Mouse (Mus musculus): Measurements from ENCODE around the gene Prl3b1. TPM values are rescaled to one million over a fixed set of nuclear protein-coding genes. Genes with fewer than 3 reads are reported as not detected.

The Prl3b1 gene
- polyA plus RNA-seq (2012; fragmentation: generic; extraction: Trizol), result not detected
- long read RNA-seq, experiment 1, result 0 reads
- long read RNA-seq, experiment 2, result 0 reads

- Histone ChIP-seq H3K79me2 (ENCODE audit: control insufficient read depth, insufficient read depth) (no peaks in the 10 kb centered on the region), H3K79me3 (ENCODE audit: low read depth) (no peaks in the 10 kb centered on the region), H3K4me3 (ENCODE audit: insufficient read depth, poor library complexity, severe bottlenecking) (no peak within 1 kb of the TSS), H3K27me3 (ENCODE audit: control insufficient read depth, insufficient read depth, insufficient read length) (no peaks in the 10 kb centered on the region), H3K36me3 (ENCODE audit: control insufficient read depth, insufficient read depth) (no peaks in the 10 kb centered on the region), H3ac (ENCODE audit: control insufficient read depth, insufficient read length, low read depth) (no peak within 1 kb of the TSS)
- no peak for TF ChIP-seq FOSL1 (IDR thresholded peaks at IDR 0.05; ENCODE audit: insufficient read depth, low read length, poor library complexity, severe bottlenecking)
- no peak for TF ChIP-seq CTCF (IDR thresholded peaks at IDR 0.05; ENCODE audit: control insufficient read depth, insufficient read depth, insufficient read length)
- no peak for TF ChIP-seq USF1 (IDR thresholded peaks at IDR 0.05; ENCODE audit: low read depth)
- no peak for TF ChIP-seq MAX (IDR thresholded peaks at IDR 0.05)
- TF ChIP-seq MYOG (IDR thresholded peaks at IDR 0.05; ENCODE audit: control insufficient read depth, extremely low read depth, insufficient read length), result no peak
- TF ChIP-seq CEBPB (IDR thresholded peaks at IDR 0.05; ENCODE audit: low read depth), result no peak
- TF ChIP-seq MYOD1 (IDR thresholded peaks at IDR 0.05; ENCODE audit: control insufficient read depth, insufficient read length, low read depth), result no peak
Observed at GRCm38 (mm10) chr13:27241547-27241946, at the start of gene Prl3b1. Gene Prl3b1 (plus strand): TSS chr13:27241847.

GRCm38 (mm10) chr13:27196359-27196758, 45.3 kb upstream of the Prl3b1 start, which contains the start of gene Prl3c1:
Gene Prl3c1 (plus strand): TSS chr13:27196659.
- Histone ChIP-seq H3K4me3 (ENCODE audit: insufficient read depth, poor library complexity, severe bottlenecking) (no peak within 1 kb of the TSS), H3K79me2 (ENCODE audit: control insufficient read depth, insufficient read depth) (no peaks in the 10 kb centered on the region), H3K27me3 (ENCODE audit: control insufficient read depth, insufficient read depth, insufficient read length) (no peaks in the 10 kb centered on the region), H3ac (ENCODE audit: control insufficient read depth, insufficient read length, low read depth) (no peak within 1 kb of the TSS), H3K79me3 (ENCODE audit: low read depth) (no peaks in the 10 kb centered on the region), H3K36me3 (ENCODE audit: control insufficient read depth, insufficient read depth) (no peaks in the 10 kb centered on the region)
- no peak for TF ChIP-seq MYOG (IDR thresholded peaks at IDR 0.05; ENCODE audit: control insufficient read depth, extremely low read depth, insufficient read length)
- TF ChIP-seq MYOD1 (IDR thresholded peaks at IDR 0.05; ENCODE audit: control insufficient read depth, insufficient read length, low read depth), result no peak
- no peak for TF ChIP-seq FOSL1 (IDR thresholded peaks at IDR 0.05; ENCODE audit: insufficient read depth, low read length, poor library complexity, severe bottlenecking)
- TF ChIP-seq MAX (IDR thresholded peaks at IDR 0.05), result no peak
- no peak for TF ChIP-seq CEBPB (IDR thresholded peaks at IDR 0.05; ENCODE audit: low read depth)
- TF ChIP-seq USF1 (IDR thresholded peaks at IDR 0.05; ENCODE audit: low read depth), result no peak
- TF ChIP-seq CTCF (IDR thresholded peaks at IDR 0.05; ENCODE audit: control insufficient read depth, insufficient read depth, insufficient read length), result no peak

- no peaks in the 10 kb centered on the region for H3K79me3 ChIP-seq (ENCODE audit: low read depth)
- no peaks in the 10 kb centered on the region for H3K79me2 ChIP-seq (ENCODE audit: control insufficient read depth, insufficient read depth)
- H3ac ChIP-seq (ENCODE audit: control insufficient read depth, insufficient read length, low read depth), result no peak within 1 kb of the TSS
- no peaks in the 10 kb centered on the region for H3K36me3 ChIP-seq (ENCODE audit: control insufficient read depth, insufficient read depth)
- H3K4me3 ChIP-seq (ENCODE audit: insufficient read depth, poor library complexity, severe bottlenecking), result no peak within 1 kb of the TSS
- no peaks in the 10 kb centered on the region for H3K27me3 ChIP-seq (ENCODE audit: control insufficient read depth, insufficient read depth, insufficient read length)
- TF ChIP-seq CEBPB (IDR thresholded peaks at IDR 0.05; ENCODE audit: low read depth), result no peak
- TF ChIP-seq FOSL1 (IDR thresholded peaks at IDR 0.05; ENCODE audit: insufficient read depth, low read length, poor library complexity, severe bottlenecking), result no peak
- no peak for TF ChIP-seq MAX (IDR thresholded peaks at IDR 0.05)
- no peak for TF ChIP-seq USF1 (IDR thresholded peaks at IDR 0.05; ENCODE audit: low read depth)
- TF ChIP-seq MYOD1 (IDR thresholded peaks at IDR 0.05; ENCODE audit: control insufficient read depth, insufficient read length, low read depth), result no peak
- TF ChIP-seq CTCF (IDR thresholded peaks at IDR 0.05; ENCODE audit: control insufficient read depth, insufficient read depth, insufficient read length), result no peak
- TF ChIP-seq MYOG (IDR thresholded peaks at IDR 0.05; ENCODE audit: control insufficient read depth, extremely low read depth, insufficient read length), result no peak
Observed at GRCm38 (mm10) chr13:27259136-27259535, 17.5 kb downstream of the Prl3b1 start, which contains the start of gene Prl3a1. Gene Prl3a1 (plus strand): TSS chr13:27259436.

Other genes starting within 250 kb of the Prl3b1 start
- not detected for gene Prl, start 184.3 kb upstream of the Prl3b1 start, polyA plus RNA-seq (2012; fragmentation: generic; extraction: Trizol)
- not detected for gene Prl3d1, start 147.7 kb upstream of the Prl3b1 start, polyA plus RNA-seq (2012; fragmentation: generic; extraction: Trizol)
- 0.21 TPM for gene Prl3d2, start 120.1 kb upstream of the Prl3b1 start, polyA plus RNA-seq (2012; fragmentation: generic; extraction: Trizol)
- 0.22 TPM for gene Prl3d3, start 85.1 kb upstream of the Prl3b1 start, polyA plus RNA-seq (2012; fragmentation: generic; extraction: Trizol)
- gene Prl3c1, start 45.2 kb upstream of the Prl3b1 start, polyA plus RNA-seq (2012; fragmentation: generic; extraction: Trizol), result not detected
- gene Prl3a1, start 17.6 kb downstream of the Prl3b1 start, polyA plus RNA-seq (2012; fragmentation: generic; extraction: Trizol), result not detected
- 0.04 TPM for gene Prl6a1, start 70.8 kb downstream of the Prl3b1 start, polyA plus RNA-seq (2012; fragmentation: generic; extraction: Trizol)
- gene Prl8a2, start 103.8 kb downstream of the Prl3b1 start, polyA plus RNA-seq (2012; fragmentation: generic; extraction: Trizol), result not detected
- gene Prl2b1, start 149.0 kb downstream of the Prl3b1 start, polyA plus RNA-seq (2012; fragmentation: generic; extraction: Trizol), result not detected
- gene Prl8a6, start 196.8 kb downstream of the Prl3b1 start, polyA plus RNA-seq (2012; fragmentation: generic; extraction: Trizol), result not detected